Mouse (Mus musculus) hindbrain, postnatal 0 days (tissue): ENCODE measurements at regions not wholly inside any gene's neighbourhood (a gene's known extent, or its start where the extent isn't known, plus 50 kb on each side); places are given as distances from the start of the nearest gene placed in this dataset.

Source experiments
- ATAC-seq: fragments of 200-750 bp; cut with Nextera tagmentation; 2 replicates; pipeline ENCODE4 v1.8.0; 2017; ENCODE audit warnings: mild to moderate bottlenecking, moderate TSS enrichment, moderate library complexity
- DNase-seq: peaks from one replicate; pipeline ENCODE4 v3.0.0-alpha.2; 2015; ENCODE audit warnings: low spot score
- H3K27ac ChIP-seq: fragments of 300-500 bp; sonication (generic); 2 replicates; pipeline ENCODE4 v1.5.1; 2014; ENCODE audit warnings: mild to moderate bottlenecking
- H3K27me3 ChIP-seq: fragments of 300-500 bp; sonication (generic); 2 replicates; pipeline ENCODE4 v1.6.1; 2014; ENCODE audit warnings: low read length, mixed read lengths; ENCODE audit not compliant: insufficient read depth
- H3K36me3 ChIP-seq: fragments of 300-500 bp; sonication (generic); 2 replicates; pipeline ENCODE4 v1.6.1; 2014; ENCODE audit warnings: low read length, mixed read lengths; ENCODE audit not compliant: insufficient read depth
- H3K4me1 ChIP-seq: fragments of 300-500 bp; sonication (generic); 2 replicates; pipeline ENCODE4 v1.6.1; 2014; ENCODE audit warnings: antibody characterized with exemption, low read length, mixed read lengths; ENCODE audit not compliant: insufficient read depth
- H3K4me2 ChIP-seq: fragments of 300-500 bp; sonication (generic); 2 replicates; pipeline ENCODE4 v1.6.1; 2014; ENCODE audit warnings: low read depth, mild to moderate bottlenecking, low read length, moderate library complexity, mixed read lengths
- H3K4me3 ChIP-seq: fragments of 300-500 bp; sonication (generic); 2 replicates; pipeline ENCODE4 v1.5.1; 2014; ENCODE audit warnings: low read length
- H3K9ac ChIP-seq: fragments of 300-500 bp; sonication (generic); replicated peaks from 2 replicates; pipeline ENCODE4 v1.6.1; 2014; ENCODE audit warnings: mild to moderate bottlenecking, low read length, moderate library complexity, mixed read lengths
- H3K9me3 ChIP-seq: fragments of 300-500 bp; sonication (generic); 2 replicates; pipeline ENCODE4 v1.6.1; 2016; ENCODE audit warnings: low read length, mixed read lengths
- CTCF ChIP-seq: IDR thresholded peaks from 2 replicates; pipeline ENCODE4 v1.5.1; 2016; ENCODE audit warnings: antibody characterized with exemption, control low read depth, low read depth
- WGBS: fragments of 180-500 bp; shearing (Covaris S2); extraction: QIAGEN DNeasy Blood & Tissue Kit; methylation state at CpG from one replicate; pipeline ENCODE4 v1.1.7; 2014; 5-methylcytosine and 5-hydroxymethylcytosine counted together

DNA sequence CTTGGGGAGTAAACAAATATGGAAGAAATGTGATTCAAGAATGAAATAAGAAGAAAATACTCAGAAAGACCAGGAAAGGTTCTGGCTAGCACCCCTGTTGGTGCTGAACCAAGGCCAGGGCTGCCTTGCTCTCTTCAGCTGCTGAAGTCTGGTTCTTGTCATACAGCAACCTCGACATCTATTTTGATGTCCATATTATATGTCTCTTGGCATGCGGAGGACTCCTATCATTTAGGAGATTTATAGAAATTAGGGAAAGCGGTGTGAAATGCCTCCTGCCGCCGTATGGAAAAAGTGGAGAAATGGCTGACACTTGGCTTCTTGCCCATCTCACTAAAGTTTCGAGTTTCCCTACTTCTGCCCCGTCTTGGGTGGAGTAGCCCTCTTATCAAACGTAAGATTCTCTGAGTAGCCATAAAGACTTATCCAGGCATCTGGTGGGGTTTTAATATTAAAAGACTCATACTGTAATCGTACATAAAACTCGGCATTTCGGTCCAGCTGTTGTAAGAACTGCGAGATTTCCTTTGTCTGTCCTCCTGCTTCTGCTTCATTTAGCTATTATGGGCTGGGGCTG, 72.0 kb downstream of the Gm10260 start:
- Histone ChIP-seq H3K36me3 (no peaks in the 10 kb centered on the region), H3K4me1 (no peaks in the 10 kb centered on the region), H3K9me3 (no peaks in the 10 kb centered on the region), H3K4me3 (no peak overlapping the region), H3K27ac (no peak overlapping the region), H3K27me3 (no peaks in the 10 kb centered on the region), H3K9ac (no peak overlapping the region), H3K4me2 (no peak overlapping the region)
- no peak for TF ChIP-seq CTCF
- DNase-seq (no peak), ATAC-seq (no peak)
- 90% methylated on average over 12 of the region's 12 CpGs for WGBS

DNA sequence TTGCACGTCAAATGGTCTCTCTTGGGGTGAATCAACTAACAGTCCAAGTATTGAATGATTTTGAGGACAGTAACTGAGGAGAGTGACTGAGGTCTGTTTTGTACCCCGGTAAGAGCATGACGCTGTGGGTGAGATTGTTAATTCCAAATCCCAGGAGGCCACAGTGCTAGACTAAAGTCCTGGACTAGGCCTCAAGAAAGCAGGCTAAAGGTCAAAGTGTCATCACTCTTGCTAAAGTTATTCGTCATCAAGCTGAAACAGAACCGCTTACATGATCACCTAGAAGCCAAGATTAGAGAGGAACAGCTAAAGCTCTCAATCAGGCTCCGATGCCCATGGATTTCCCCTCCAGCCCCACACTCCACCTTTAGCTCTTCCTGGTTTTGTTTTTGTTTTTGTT, 76.6 kb downstream of the Gm10260 start:
- no peak for ATAC-seq
- Histone ChIP-seq H3K4me1 (no peaks in the 10 kb centered on the region), H3K27ac (no peak overlapping the region), H3K27me3 (no peaks in the 10 kb centered on the region), H3K9me3 (no peaks in the 10 kb centered on the region), H3K4me3 (no peak overlapping the region), H3K36me3 (no peaks in the 10 kb centered on the region), H3K4me2 (no peak overlapping the region), H3K9ac (no peak overlapping the region)
- no peak for TF ChIP-seq CTCF
- WGBS: 89% methylated on average over 6 of the region's 6 CpGs
- no peak for DNase-seq

DNA sequence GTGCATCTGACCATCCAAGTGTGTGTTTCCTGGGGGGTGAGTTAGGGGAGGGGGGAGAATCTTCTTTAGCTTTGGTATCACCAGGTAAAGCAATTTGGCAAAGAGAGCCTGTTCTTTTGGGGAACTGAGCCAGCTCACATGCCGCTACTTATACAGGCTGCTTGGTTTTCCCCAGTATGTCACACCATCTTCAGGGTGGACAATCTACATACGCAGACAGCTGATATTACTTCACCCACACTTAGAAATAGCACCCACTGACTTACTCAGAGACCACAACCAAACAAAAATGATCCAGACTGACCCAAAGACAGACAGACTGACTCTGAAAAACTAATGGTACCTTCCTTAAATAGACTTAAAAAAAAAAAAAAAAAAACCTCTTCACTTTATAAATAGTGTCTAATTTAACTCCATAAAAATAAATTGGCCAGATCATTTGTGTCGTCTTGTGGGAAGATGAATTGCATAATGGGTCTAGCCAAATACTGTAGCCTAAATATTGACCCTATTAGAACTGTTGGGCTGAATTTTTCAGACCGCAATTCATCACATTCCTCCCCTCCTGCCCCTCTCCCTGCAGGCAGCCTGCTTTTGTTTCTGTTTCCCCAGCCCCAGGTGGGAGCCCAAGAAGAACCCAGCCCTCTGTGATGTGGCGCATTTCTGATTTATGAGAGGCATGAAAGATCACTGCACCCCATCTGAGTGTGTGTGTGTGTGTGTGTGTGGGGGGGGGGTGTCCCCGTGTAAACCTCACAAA, 79.0 kb downstream of the Gm10260 start:
- H3K27ac ChIP-seq: no peak overlapping the region
- no peaks in the 10 kb centered on the region for H3K36me3 ChIP-seq
- H3K27me3 ChIP-seq: no peaks in the 10 kb centered on the region
- 54% methylated on average over 6 of the region's 6 CpGs for WGBS
- no peak for TF ChIP-seq CTCF
- H3K4me2 ChIP-seq: no peak overlapping the region
- no peak for ATAC-seq
- no peak overlapping the region for H3K9ac ChIP-seq
- H3K4me1 ChIP-seq: no peaks in the 10 kb centered on the region
- no peaks in the 10 kb centered on the region for H3K9me3 ChIP-seq
- DNase-seq: no peak
- H3K4me3 ChIP-seq: no peak overlapping the region

DNA sequence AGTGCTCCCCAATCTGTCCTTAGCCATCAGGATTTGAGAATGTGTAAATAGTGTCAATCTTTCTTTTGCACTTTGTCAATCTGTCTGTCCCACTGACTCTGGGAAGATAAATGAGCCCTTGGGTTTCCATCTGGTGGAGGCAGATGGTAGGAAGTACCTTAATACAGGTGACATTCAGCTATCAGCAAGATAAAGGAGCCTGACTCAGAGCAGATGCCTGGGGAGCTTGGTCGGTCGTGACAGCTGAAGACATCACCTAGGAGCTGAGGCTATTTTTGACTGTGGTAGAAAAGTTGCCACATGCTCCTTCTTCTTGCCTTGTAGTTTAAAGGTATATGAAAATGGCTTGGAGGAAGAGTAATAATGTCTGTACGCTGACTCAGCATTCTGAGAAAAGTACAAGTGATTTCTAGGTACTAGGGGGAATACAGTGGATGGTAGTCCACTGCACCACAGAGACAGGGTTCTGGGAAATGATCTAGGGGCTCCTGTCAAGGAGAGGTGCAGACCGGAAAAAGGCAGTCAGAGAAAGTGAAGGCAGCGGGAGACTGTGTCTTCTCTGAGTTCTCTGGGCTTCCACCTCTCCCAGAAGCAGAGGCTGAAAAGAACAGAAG, 80.0 kb downstream of the Gm10260 start:
- TF ChIP-seq CTCF: no peak
- DNase-seq: no peak
- ATAC-seq: no peak
- Histone ChIP-seq H3K36me3 (no peaks in the 10 kb centered on the region), H3K9ac (no peak overlapping the region), H3K27ac (no peak overlapping the region), H3K4me3 (no peak overlapping the region), H3K4me2 (no peak overlapping the region), H3K9me3 (no peaks in the 10 kb centered on the region), H3K4me1 (no peaks in the 10 kb centered on the region), H3K27me3 (no peaks in the 10 kb centered on the region)
- 75% methylated on average over 5 of the region's 5 CpGs for WGBS

DNA sequence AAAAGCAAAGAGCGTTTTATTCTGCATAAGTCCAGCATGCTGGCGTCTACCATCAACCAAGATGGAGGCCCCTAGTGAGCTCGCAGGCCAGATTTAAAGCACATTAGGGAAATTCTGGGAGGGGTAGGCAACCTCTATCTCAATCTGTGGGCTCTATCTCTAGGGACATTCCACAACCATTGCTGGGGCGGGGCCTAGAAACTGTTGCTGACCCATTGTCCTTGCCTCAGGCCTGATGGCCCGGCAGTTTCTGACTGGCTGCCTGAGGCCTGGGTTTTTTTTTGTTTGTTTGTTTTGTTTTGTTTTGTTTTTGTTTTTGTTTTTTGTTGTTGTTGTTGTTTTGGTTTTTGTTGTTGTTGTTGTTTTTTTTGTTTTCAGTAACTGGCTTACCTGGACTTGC, 81.4 kb downstream of the Gm10260 start:
- no peak for DNase-seq
- no peak for TF ChIP-seq CTCF
- ATAC-seq: no peak
- H3K4me3 ChIP-seq: no peak overlapping the region
- H3K9me3 ChIP-seq: no peaks in the 10 kb centered on the region
- H3K4me1 ChIP-seq: no peaks in the 10 kb centered on the region
- no peaks in the 10 kb centered on the region for H3K36me3 ChIP-seq
- no peak overlapping the region for H3K27ac ChIP-seq
- no peak overlapping the region for H3K9ac ChIP-seq
- no peaks in the 10 kb centered on the region for H3K27me3 ChIP-seq
- H3K4me2 ChIP-seq: no peak overlapping the region
- 89% methylated on average over 5 of the region's 5 CpGs for WGBS

DNA sequence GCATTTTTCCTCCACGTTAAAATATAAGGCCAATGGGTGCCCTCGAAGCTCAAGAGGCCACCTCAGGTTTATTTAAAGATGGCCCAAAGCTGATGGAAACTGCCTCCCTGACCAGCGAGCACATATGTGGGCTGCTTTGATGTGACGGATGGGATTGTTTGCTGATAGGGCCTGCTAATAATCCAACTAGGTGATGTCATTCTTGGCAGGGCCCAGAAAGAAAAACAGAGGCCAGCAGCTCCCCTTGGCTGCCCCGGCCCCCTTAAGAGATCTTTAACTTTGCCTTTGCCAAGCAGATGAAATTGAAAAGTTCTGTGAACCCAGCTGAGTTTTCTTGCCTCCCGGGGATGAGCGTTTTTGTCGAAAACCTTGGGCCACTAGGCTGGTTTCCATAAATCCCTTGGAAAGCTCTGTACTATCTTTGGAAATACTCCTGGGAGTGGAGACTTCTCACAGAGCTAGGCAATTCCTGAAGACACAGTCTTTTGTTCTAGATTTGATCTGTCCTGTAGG, 83.8 kb downstream of the Gm10260 start:
- DNase-seq (no peak), ATAC-seq (no peak)
- no peak overlapping the region for H3K4me3 ChIP-seq
- no peaks in the 10 kb centered on the region for H3K36me3 ChIP-seq
- no peaks in the 10 kb centered on the region for H3K27me3 ChIP-seq
- 59% methylated on average over 8 of the region's 8 CpGs for WGBS
- H3K4me2 ChIP-seq: no peak overlapping the region
- no peak overlapping the region for H3K27ac ChIP-seq
- H3K9me3 ChIP-seq: no peaks in the 10 kb centered on the region
- H3K9ac ChIP-seq: no peak overlapping the region
- no peak for TF ChIP-seq CTCF
- H3K4me1 ChIP-seq: 0 out of 2 replicates have a peak, but pooled peaks cover 3% of the 10 kb centered on the region
